Mouse (Mus musculus) lung, embryonic 15.5 days (tissue): ENCODE data around the gene Vamp5. TPM values are rescaled to one million over a fixed set of nuclear protein-coding genes. Genes with fewer than 3 reads are reported as not detected.
A peak's percentile ranks its signal among the peaks of the same experiment; 100 is the strongest.

ENCODE experiments used
- ATAC-seq: fragments of 200-750 bp; cut with Nextera tagmentation; 2 replicates; pipeline ENCODE4 v1.8.0; 2017; ENCODE audit warnings: moderate number of reproducible peaks, borderline replicate concordance; ENCODE audit not compliant: low FRiP score, low TSS enrichment; ENCODE audit errors: extremely low read depth
- H3K27ac ChIP-seq: fragments of 300-500 bp; sonication (generic); 2 replicates; pipeline ENCODE4 v1.5.1; 2015; ENCODE audit warnings: moderate library complexity, mild to moderate bottlenecking, inconsistent platforms
- H3K27me3 ChIP-seq: fragments of 300-500 bp; sonication (generic); 2 replicates; pipeline ENCODE4 v1.6.1; 2015; ENCODE audit warnings: inconsistent platforms
- H3K36me3 ChIP-seq: fragments of 300-500 bp; sonication (generic); 2 replicates; pipeline ENCODE4 v1.6.1; 2015; ENCODE audit warnings: inconsistent platforms
- H3K4me1 ChIP-seq: fragments of 300-500 bp; sonication (generic); 2 replicates; pipeline ENCODE4 v1.6.1; 2015; ENCODE audit warnings: inconsistent platforms
- H3K4me2 ChIP-seq: fragments of 300-500 bp; sonication (generic); 2 replicates; pipeline ENCODE4 v1.6.1; 2015; ENCODE audit warnings: inconsistent platforms, mild to moderate bottlenecking, moderate library complexity
- H3K4me3 ChIP-seq: fragments of 300-500 bp; sonication (generic); 2 replicates; pipeline ENCODE4 v1.5.1; 2015; ENCODE audit warnings: mild to moderate bottlenecking, inconsistent platforms
- H3K9ac ChIP-seq: fragments of 300-500 bp; sonication (generic); 2 replicates; pipeline ENCODE4 v1.6.1; 2015; ENCODE audit warnings: inconsistent platforms
- H3K9me3 ChIP-seq: fragments of 300-500 bp; sonication (generic); 2 replicates; pipeline ENCODE4 v1.6.1; 2016; ENCODE audit warnings: inconsistent platforms
- WGBS: fragments of 180-500 bp; shearing (Covaris S2); methylation state at CpG from one replicate; pipeline ENCODE4 v1.1.7; 2015; 5-methylcytosine and 5-hydroxymethylcytosine counted together
- polyA plus RNA-seq: library from polyadenylated mRNA; unstranded; fragments of >200 nt; fragmentation: Nextera tagmentation; extraction: Ambion mirVana; gene quantifications from 2 replicates; pipeline ENCODE4 v1.2.1, GENCODE M21; 2015

The Vamp5 gene
- polyA plus RNA-seq, 1 experiment from 2014 or later, result 34.5 TPM

- Histone ChIP-seq H3K4me1 (peaks cover 34% of the 10 kb centered on the region), H3K4me3 (peak overlapping the region; percentile 60), H3K27me3 (no peaks in the 10 kb centered on the region), H3K9me3 (no peaks in the 10 kb centered on the region), H3K27ac (peak overlapping the region; percentile 98), H3K36me3 (peaks cover 26% of the 10 kb centered on the region), H3K4me2 (peak overlapping the region; percentile 72), H3K9ac (no peak overlapping the region)
- ATAC-seq, result no peak
- 62% methylated on average over 6 of the region's 6 CpGs for WGBS
Observed at GRCm38 (mm10) chr6:72388791-72389329, 8.6 kb upstream of the Vamp5 start.

DNA sequence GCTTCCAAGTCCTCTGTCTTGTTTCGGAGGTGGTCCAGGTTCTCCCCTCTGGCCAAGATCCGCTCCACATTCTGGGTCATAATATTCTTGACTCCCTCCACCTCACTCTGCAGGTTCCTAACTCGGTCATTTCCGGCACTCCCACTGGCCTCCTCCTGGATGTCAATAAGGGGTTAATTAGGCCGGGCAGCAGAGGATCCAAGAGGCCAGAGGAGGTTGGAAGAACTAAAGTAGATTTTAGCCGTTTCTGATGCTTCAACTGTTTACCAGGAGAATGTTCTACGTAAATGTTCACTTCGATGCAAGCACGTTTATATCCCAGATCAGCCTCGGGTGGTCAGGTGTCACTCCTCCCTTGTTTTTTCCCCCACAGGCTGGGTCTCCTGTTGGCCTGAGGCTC, 8.0 kb upstream of the Vamp5 start:
- H3K4me2 ChIP-seq, result peak overlapping the region; percentile 72; the same call in 1 of the 2 replicates
- no peak for ATAC-seq
- no peak overlapping the region for H3K27ac ChIP-seq
- H3K4me3 ChIP-seq, result no peak overlapping the region
- peaks cover 34% of the 10 kb centered on the region for H3K4me1 ChIP-seq
- H3K9me3 ChIP-seq, result no peaks in the 10 kb centered on the region
- H3K9ac ChIP-seq, result no peak overlapping the region
- no peaks in the 10 kb centered on the region for H3K27me3 ChIP-seq
- peaks cover 26% of the 10 kb centered on the region for H3K36me3 ChIP-seq
- 65% methylated on average over 10 of the region's 10 CpGs for WGBS

DNA sequence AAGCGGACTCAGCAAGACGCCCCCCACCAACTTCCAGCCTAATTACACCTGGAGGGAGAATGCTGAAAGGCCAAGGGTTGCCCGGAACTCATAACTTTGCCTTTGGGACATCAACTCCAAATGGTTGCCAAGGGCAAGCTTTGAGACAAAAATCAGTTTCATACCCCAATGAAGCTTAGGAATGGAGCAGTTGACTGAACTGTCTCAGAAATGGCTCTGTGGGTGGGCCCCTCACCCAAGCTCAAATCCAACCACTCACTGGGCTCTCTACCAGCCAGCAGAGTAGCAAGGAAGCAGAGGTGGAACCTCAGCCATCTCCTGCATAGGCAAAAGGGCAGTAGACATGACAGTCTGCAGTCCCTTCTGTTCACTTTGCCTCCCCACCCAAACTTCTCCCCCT, 7.5 kb upstream of the Vamp5 start:
- no peak overlapping the region for H3K9ac ChIP-seq
- H3K4me2 ChIP-seq, result no peak overlapping the region
- H3K27me3 ChIP-seq, result no peaks in the 10 kb centered on the region
- H3K9me3 ChIP-seq, result no peaks in the 10 kb centered on the region
- no peak overlapping the region for H3K4me3 ChIP-seq
- ATAC-seq, result no peak
- peaks cover 26% of the 10 kb centered on the region for H3K36me3 ChIP-seq
- H3K27ac ChIP-seq, result no peak overlapping the region
- 88% methylated on average over 3 of the region's 3 CpGs for WGBS
- H3K4me1 ChIP-seq, result peaks cover 34% of the 10 kb centered on the region

- Histone ChIP-seq H3K4me2 (no peak overlapping the region), H3K4me3 (no peak overlapping the region), H3K27ac (no peak overlapping the region), H3K9ac (no peak overlapping the region), H3K36me3 (peaks cover 26% of the 10 kb centered on the region), H3K9me3 (no peaks in the 10 kb centered on the region), H3K27me3 (no peaks in the 10 kb centered on the region), H3K4me1 (peaks cover 31% of the 10 kb centered on the region)
- WGBS, result 89% methylated on average over 2 of the region's 2 CpGs
- ATAC-seq, result no peak
Observed at GRCm38 (mm10) chr6:72386561-72386960, 6.3 kb upstream of the Vamp5 start.

DNA sequence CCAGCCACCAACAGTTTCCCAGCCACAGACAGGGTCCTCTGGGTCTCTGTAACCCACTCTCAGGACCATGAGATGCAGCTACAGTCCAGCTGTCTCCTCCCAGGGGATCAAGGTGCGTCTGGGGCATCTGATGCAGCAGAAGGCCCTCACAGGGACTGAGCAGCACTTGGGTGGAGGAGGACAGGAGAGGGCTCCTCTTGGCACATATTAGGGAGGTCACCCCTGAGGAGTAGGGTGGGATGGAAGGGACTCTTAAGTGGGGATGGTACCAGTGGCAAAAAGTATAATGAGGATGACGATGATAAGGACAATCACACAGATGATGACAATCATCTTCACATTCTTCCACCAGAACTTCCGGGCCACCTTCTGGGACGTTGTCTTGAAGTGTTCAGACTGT, 5.0 kb upstream of the Vamp5 start:
- Histone ChIP-seq H3K27ac (no peak overlapping the region), H3K4me1 (peaks cover 24% of the 10 kb centered on the region), H3K9me3 (no peaks in the 10 kb centered on the region), H3K4me3 (no peak overlapping the region), H3K27me3 (no peaks in the 10 kb centered on the region), H3K4me2 (no peak overlapping the region), H3K36me3 (peaks cover 26% of the 10 kb centered on the region), H3K9ac (no peak overlapping the region)
- WGBS, result 66% methylated on average over 4 of the region's 4 CpGs
- ATAC-seq, result no peak

- H3K9ac ChIP-seq, result no peak overlapping the region
- no peaks in the 10 kb centered on the region for H3K9me3 ChIP-seq
- 90% methylated on average over 7 of the region's 7 CpGs for WGBS
- H3K4me1 ChIP-seq, result peaks cover 18% of the 10 kb centered on the region
- no peak overlapping the region for H3K4me2 ChIP-seq
- peaks cover 26% of the 10 kb centered on the region for H3K36me3 ChIP-seq
- H3K27ac ChIP-seq, result no peak overlapping the region
- H3K27me3 ChIP-seq, result no peaks in the 10 kb centered on the region
- no peak for ATAC-seq
- no peak overlapping the region for H3K4me3 ChIP-seq
Observed at GRCm38 (mm10) chr6:72383952-72384351, 3.7 kb upstream of the Vamp5 start.

DNA sequence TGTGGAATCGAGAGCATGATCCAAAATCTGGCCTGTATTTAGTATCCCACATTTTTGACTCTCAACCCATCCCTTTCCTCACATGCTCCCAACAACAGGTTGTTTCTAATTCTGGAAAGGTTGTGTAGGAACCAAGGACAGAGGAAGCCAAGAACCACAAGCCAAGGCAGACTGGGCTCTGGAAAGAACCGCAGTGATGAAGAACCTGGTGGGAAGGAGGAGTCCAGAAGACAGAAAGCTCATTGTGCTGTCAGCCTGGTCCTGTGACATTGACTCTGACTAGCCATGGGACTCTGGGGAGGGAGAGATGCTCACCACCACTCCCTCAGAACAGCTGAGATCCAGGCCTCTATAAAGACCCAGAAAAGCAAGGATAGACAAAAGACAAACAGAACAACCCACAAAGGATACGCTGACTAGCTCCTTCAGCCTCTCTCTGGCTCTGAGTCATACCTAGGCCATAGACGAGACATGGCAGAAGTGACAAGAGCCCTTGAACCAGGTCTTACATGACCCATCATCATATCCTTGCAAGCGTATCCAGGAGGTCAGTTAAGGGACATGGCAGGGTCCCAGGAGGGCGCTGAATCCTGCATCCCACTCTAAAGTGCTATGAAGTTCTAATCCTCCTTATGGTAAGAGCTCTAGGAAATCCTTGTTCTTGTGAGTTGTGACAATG, 3.0 kb upstream of the Vamp5 start:
- no peak overlapping the region for H3K27ac ChIP-seq
- WGBS, result 77% methylated on average over 6 of the region's 6 CpGs
- ATAC-seq, result no peak
- H3K27me3 ChIP-seq, result no peaks in the 10 kb centered on the region
- H3K9ac ChIP-seq, result no peak overlapping the region
- H3K4me1 ChIP-seq, result peaks cover 12% of the 10 kb centered on the region
- H3K36me3 ChIP-seq, result peaks cover 26% of the 10 kb centered on the region
- no peak overlapping the region for H3K4me2 ChIP-seq
- H3K4me3 ChIP-seq, result no peak overlapping the region
- no peaks in the 10 kb centered on the region for H3K9me3 ChIP-seq

- peaks cover 23% of the 10 kb centered on the region for H3K36me3 ChIP-seq
- no peak overlapping the region for H3K27ac ChIP-seq
- whole genome bisulfite sequencing, result 67% methylated on average over 6 of the region's 6 CpGs
- H3K9ac ChIP-seq, result no peak overlapping the region
- 0 out of 2 replicates have a peak, but pooled peaks cover 6% of the 10 kb centered on the region for H3K4me1 ChIP-seq
- no peak overlapping the region for H3K4me2 ChIP-seq
- H3K4me3 ChIP-seq, result no peak overlapping the region
- H3K9me3 ChIP-seq, result no peaks in the 10 kb centered on the region
- no peak for ATAC-seq
- no peaks in the 10 kb centered on the region for H3K27me3 ChIP-seq
Observed at GRCm38 (mm10) chr6:72382494-72382893, 2.2 kb upstream of the Vamp5 start.

- peak overlapping the region; percentile 62 for H3K4me3 ChIP-seq
- WGBS, result 43% methylated on average over 7 of the region's 7 CpGs
- peaks cover 6% of the 10 kb centered on the region; the same call in 1 of the 2 replicates for H3K4me1 ChIP-seq
- peak overlapping the region; percentile 72 for H3K9ac ChIP-seq
- no peaks in the 10 kb centered on the region; the same call in 1 of the 2 replicates for H3K36me3 ChIP-seq
- ATAC-seq, result peak; percentile 8; the same call in 1 of the 2 replicates
- H3K27ac ChIP-seq, result peak overlapping the region; percentile 84
- no peaks in the 10 kb centered on the region for H3K9me3 ChIP-seq
- H3K4me2 ChIP-seq, result peak overlapping the region; percentile 83
- H3K27me3 ChIP-seq, result no peaks in the 10 kb centered on the region
Observed at GRCm38 (mm10) chr6:72379377-72380130, 714 bp downstream of the Vamp5 start.

DNA sequence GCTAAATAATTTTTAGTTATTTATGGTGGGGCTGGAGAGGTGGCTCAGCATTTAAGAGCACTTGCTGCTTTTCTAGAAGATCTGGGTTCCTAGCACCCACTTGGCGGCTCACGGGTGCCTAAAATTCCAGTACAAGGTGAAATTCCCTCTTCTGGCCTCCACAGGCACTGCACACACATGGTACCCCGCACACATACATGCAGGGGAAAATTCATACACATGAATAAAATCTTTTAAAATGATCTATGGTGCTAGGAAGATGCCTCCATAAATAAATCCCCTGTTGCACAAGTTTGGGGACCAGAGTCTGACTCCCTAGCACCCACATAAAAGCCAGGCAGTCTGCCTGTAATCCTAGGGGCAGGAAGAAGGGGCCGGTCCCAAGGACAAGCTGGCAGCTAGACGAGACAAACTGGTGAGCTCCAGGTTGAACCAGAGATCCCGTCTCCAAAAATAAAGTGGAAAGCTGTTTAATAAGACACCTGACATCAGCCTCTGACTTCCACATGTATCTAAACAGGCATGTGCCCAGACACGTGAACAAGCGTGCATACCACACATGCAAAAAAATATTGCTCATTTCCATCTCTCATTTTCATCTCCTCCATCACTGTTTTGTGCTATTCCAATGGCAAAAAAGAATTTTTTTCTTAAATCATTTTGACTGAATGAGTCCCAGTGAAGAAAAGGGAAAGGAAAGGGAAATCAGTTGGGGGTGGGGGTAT, 1.6 kb downstream of the Vamp5 start:
- H3K4me2 ChIP-seq, result peak overlapping the region; percentile 83
- WGBS, result 89% methylated on average over 8 of the region's 8 CpGs
- H3K4me1 ChIP-seq, result peaks cover 15% of the 10 kb centered on the region
- no peaks in the 10 kb centered on the region for H3K9me3 ChIP-seq
- H3K27me3 ChIP-seq, result no peaks in the 10 kb centered on the region
- H3K36me3 ChIP-seq, result no peaks in the 10 kb centered on the region
- ATAC-seq, result no peak
- 0 out of 2 replicates have a peak overlapping the region, but pooled peaks have one; percentile 62 for H3K4me3 ChIP-seq
- no peak overlapping the region for H3K9ac ChIP-seq
- H3K27ac ChIP-seq, result no peak overlapping the region

DNA sequence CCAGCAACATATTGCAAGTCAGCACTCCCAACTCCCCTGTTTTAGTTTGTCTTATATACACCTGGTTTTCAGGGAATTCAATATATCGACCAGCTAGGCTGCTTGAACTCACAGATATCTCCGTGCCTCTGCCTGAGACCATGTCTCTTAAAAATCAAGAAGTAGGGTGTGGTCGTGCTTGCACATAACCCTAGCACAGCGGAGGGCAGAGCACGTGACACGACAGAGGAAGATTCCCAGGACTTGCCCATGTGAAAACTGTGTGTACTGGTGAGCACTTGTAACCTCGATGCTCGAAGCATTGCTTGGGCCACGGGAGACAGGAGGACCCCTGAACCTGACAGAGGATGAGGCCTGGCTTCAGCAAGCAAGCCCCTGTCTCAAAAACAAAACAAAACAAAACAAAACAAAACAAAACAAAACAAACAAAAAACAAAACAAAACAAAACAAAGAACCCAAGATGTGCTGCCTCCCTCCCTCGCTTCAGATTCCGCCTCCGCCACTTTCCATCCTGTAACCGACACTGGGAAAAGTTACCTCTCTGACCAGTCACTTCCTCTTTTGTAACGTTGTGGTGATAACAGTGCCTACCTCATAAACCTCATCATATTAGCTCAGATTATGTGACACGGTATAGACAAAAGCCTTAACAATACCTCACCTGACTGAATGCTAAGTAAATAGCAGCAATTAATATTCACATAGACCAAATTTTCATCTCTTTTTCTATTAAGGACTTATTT, 5.3 kb downstream of the Vamp5 start:
- Histone ChIP-seq H3K4me1 (peaks cover 34% of the 10 kb centered on the region), H3K27ac (no peak overlapping the region), H3K4me3 (no peak overlapping the region), H3K9me3 (no peaks in the 10 kb centered on the region), H3K36me3 (no peaks in the 10 kb centered on the region), H3K4me2 (no peak overlapping the region), H3K9ac (no peak overlapping the region), H3K27me3 (no peaks in the 10 kb centered on the region)
- no peak for ATAC-seq
- WGBS, result 77% methylated on average over 15 of the region's 15 CpGs
